Mouse (Mus musculus) lung, embryonic 14.5 days (tissue): ENCODE data around the gene 1700007K13Rik. TPM values are rescaled to one million over a fixed set of nuclear protein-coding genes. Genes with fewer than 3 reads are reported as not detected.

Experiments used
- ATAC-seq: fragments of 200-750 bp; cut with Nextera tagmentation; 2 replicates; pipeline ENCODE4 v1.8.0; 2017; ENCODE audit warnings: mild to moderate bottlenecking, moderate TSS enrichment, moderate library complexity; ENCODE audit not compliant: insufficient read depth
- DNase-seq: peaks from one replicate; pipeline ENCODE4 v3.0.0-alpha.2; 2015
- H3K27ac ChIP-seq: fragments of 300-500 bp; sonication (generic); 2 replicates; pipeline ENCODE4 v1.5.1; 2014; ENCODE audit warnings: low read depth, mild to moderate bottlenecking, moderate library complexity
- H3K27me3 ChIP-seq: fragments of 300-500 bp; sonication (generic); 2 replicates; pipeline ENCODE4 v1.6.1; 2014; ENCODE audit warnings: low read length, control low read depth; ENCODE audit not compliant: insufficient read depth
- H3K36me3 ChIP-seq: fragments of 300-500 bp; sonication (generic); 2 replicates; pipeline ENCODE4 v1.6.1; 2014; ENCODE audit warnings: control low read depth; ENCODE audit not compliant: insufficient read depth
- H3K4me1 ChIP-seq: fragments of 300-500 bp; sonication (generic); 2 replicates; pipeline ENCODE4 v1.6.1; 2014; ENCODE audit warnings: antibody characterized with exemption, control low read depth; ENCODE audit not compliant: insufficient read depth
- H3K4me2 ChIP-seq: fragments of 300-500 bp; sonication (generic); 2 replicates; pipeline ENCODE4 v1.6.1; 2014; ENCODE audit warnings: mild to moderate bottlenecking
- H3K4me3 ChIP-seq: fragments of 300-500 bp; sonication (generic); 2 replicates; pipeline ENCODE4 v1.5.1; 2014; ENCODE audit warnings: low read depth, low read length
- H3K9ac ChIP-seq: fragments of 300-500 bp; sonication (generic); 2 replicates; pipeline ENCODE4 v1.6.1; 2014
- H3K9me3 ChIP-seq: fragments of 300-500 bp; sonication (generic); 2 replicates; pipeline ENCODE4 v1.6.1; 2016; ENCODE audit warnings: low read depth, low read length, control low read depth
- CTCF ChIP-seq: IDR thresholded peaks from 2 replicates; pipeline ENCODE4 v1.5.1; 2016; ENCODE audit warnings: antibody characterized with exemption, low read depth
- WGBS: fragments of 180-500 bp; shearing (Covaris S2); extraction: QIAGEN DNeasy Blood & Tissue Kit; methylation state at CpG from one replicate; pipeline ENCODE4 v1.1.7; 2014; 5-methylcytosine and 5-hydroxymethylcytosine counted together
- polyA plus RNA-seq: library from polyadenylated mRNA; unstranded; fragments of >200 nt; fragmentation: Nextera tagmentation; extraction: Ambion mirVana; gene quantifications from 2 replicates; pipeline ENCODE4 v1.2.1, GENCODE M21; 2014

Gene 1700007K13Rik
- polyA plus RNA-seq, 1 experiment from 2014 or later: not detected

GRCm38 (mm10) chr2:28469461-28469860 is 3.3 kb upstream of the 1700007K13Rik start:
- Histone ChIP-seq H3K27ac (no peak overlapping the region), H3K4me2 (no peak overlapping the region), H3K27me3 (no peaks in the 10 kb centered on the region), H3K36me3 (peaks cover 35% of the 10 kb centered on the region), H3K4me3 (no peak overlapping the region), H3K9ac (no peak overlapping the region), H3K9me3 (no peaks in the 10 kb centered on the region; the same call in 1 of the 2 replicates), H3K4me1 (peaks cover 3% of the 10 kb centered on the region; the same call in 1 of the 2 replicates)
- ATAC-seq: no peak
- no peak for DNase-seq
- no peak for TF ChIP-seq CTCF
- WGBS: 96% methylated on average over 14 of the region's 14 CpGs

- ATAC-seq: no peak
- WGBS: 49% methylated on average over 18 of the region's 18 CpGs
Measured at GRCm38 (mm10) chr2:28468486-28469225, 2.5 kb upstream of the 1700007K13Rik start.

GRCm38 (mm10) chr2:28467860-28468485 is 1.8 kb upstream of the 1700007K13Rik start, which contains the start of gene Mrps2:
Gene Mrps2, plus strand, starts transcription at chr2:28468066.
- DNase-seq: peak; percentile 94
- WGBS: under 1% methylated on average over 52 of the region's 52 CpGs
- Histone ChIP-seq H3K4me2 (peak within 1 kb of the TSS; percentile 85), H3K9ac (peak within 1 kb of the TSS; percentile 92), H3K36me3 (peaks cover 35% of the 10 kb centered on the region), H3K4me3 (peak within 1 kb of the TSS; percentile 80), H3K4me1 (peaks cover 3% of the 10 kb centered on the region; the same call in 1 of the 2 replicates), H3K27ac (no peak within 1 kb of the TSS), H3K9me3 (no peaks in the 10 kb centered on the region; the same call in 1 of the 2 replicates), H3K27me3 (no peaks in the 10 kb centered on the region)
- peak; percentile 84 for TF ChIP-seq CTCF
- peak; percentile 94 for ATAC-seq

More at GRCm38 (mm10) chr2:28468486-28469225, 2.5 kb upstream of the 1700007K13Rik start:
- Histone ChIP-seq H3K9me3 (no peaks in the 10 kb centered on the region; the same call in 1 of the 2 replicates), H3K4me2 (peak overlapping the region; percentile 85), H3K36me3 (peaks cover 35% of the 10 kb centered on the region), H3K4me3 (peak overlapping the region; percentile 80), H3K27ac (no peak overlapping the region), H3K27me3 (no peaks in the 10 kb centered on the region), H3K4me1 (peaks cover 3% of the 10 kb centered on the region; the same call in 1 of the 2 replicates), H3K9ac (peak overlapping the region; percentile 92)
- no peak for TF ChIP-seq CTCF
- DNase-seq: no peak

- ATAC-seq: no peak
- 72% methylated on average over 9 of the region's 9 CpGs for WGBS
Measured at GRCm38 (mm10) chr2:28464919-28465318, 1.2 kb downstream of the 1700007K13Rik start.

GRCm38 (mm10) chr2:28463919-28464318 is 2.2 kb downstream of the 1700007K13Rik start:
- Histone ChIP-seq H3K4me3 (no peak overlapping the region), H3K27ac (no peak overlapping the region), H3K9me3 (no peaks in the 10 kb centered on the region), H3K9ac (no peak overlapping the region), H3K27me3 (no peaks in the 10 kb centered on the region), H3K36me3 (peaks cover under 1% of the 10 kb centered on the region; the same call in 1 of the 2 replicates), H3K4me1 (peaks cover 3% of the 10 kb centered on the region; the same call in 1 of the 2 replicates), H3K4me2 (no peak overlapping the region)
- DNase-seq: peak; percentile 79
- WGBS: 39% methylated on average over 3 of the region's 3 CpGs
- peak; percentile 82 for TF ChIP-seq CTCF
- ATAC-seq: no peak

More at GRCm38 (mm10) chr2:28464919-28465318, 1.2 kb downstream of the 1700007K13Rik start:
- no peak for DNase-seq
- peaks cover 3% of the 10 kb centered on the region; the same call in 1 of the 2 replicates for H3K4me1 ChIP-seq
- H3K4me2 ChIP-seq: no peak overlapping the region
- H3K9me3 ChIP-seq: no peaks in the 10 kb centered on the region
- H3K9ac ChIP-seq: no peak overlapping the region
- H3K27ac ChIP-seq: no peak overlapping the region
- H3K36me3 ChIP-seq: peaks cover 10% of the 10 kb centered on the region
- H3K4me3 ChIP-seq: no peak overlapping the region
- no peaks in the 10 kb centered on the region for H3K27me3 ChIP-seq
- TF ChIP-seq CTCF: no peak

- 56% methylated on average over 1 of the region's 1 CpGs for WGBS
- no peak overlapping the region for H3K9ac ChIP-seq
Measured at GRCm38 (mm10) chr2:28456616-28457015, 9.5 kb downstream of the 1700007K13Rik start.

GRCm38 (mm10) chr2:28453539-28453938 is 12.6 kb downstream of the 1700007K13Rik start:
- TF ChIP-seq CTCF: no peak
- H3K4me2 ChIP-seq: no peak overlapping the region
- H3K27ac ChIP-seq: no peak overlapping the region
- 82% methylated on average over 6 of the region's 6 CpGs for WGBS
- ATAC-seq (no peak), DNase-seq (no peak)
- H3K9me3 ChIP-seq: no peaks in the 10 kb centered on the region
- H3K36me3 ChIP-seq: peaks cover 24% of the 10 kb centered on the region
- no peaks in the 10 kb centered on the region for H3K4me1 ChIP-seq
- H3K9ac ChIP-seq: no peak overlapping the region
- no peak overlapping the region for H3K4me3 ChIP-seq
- H3K27me3 ChIP-seq: no peaks in the 10 kb centered on the region

More at GRCm38 (mm10) chr2:28456616-28457015, 9.5 kb downstream of the 1700007K13Rik start:
- peaks cover 11% of the 10 kb centered on the region; the same call in 1 of the 2 replicates for H3K36me3 ChIP-seq
- no peaks in the 10 kb centered on the region for H3K4me1 ChIP-seq
- no peak overlapping the region for H3K4me2 ChIP-seq
- ATAC-seq (no peak), DNase-seq (no peak)
- no peaks in the 10 kb centered on the region for H3K27me3 ChIP-seq
- no peaks in the 10 kb centered on the region for H3K9me3 ChIP-seq
- no peak overlapping the region for H3K27ac ChIP-seq
- H3K4me3 ChIP-seq: no peak overlapping the region
- no peak for TF ChIP-seq CTCF
